Mouse (Mus musculus): ENCODE data around the gene Nrxn1. TPM values are rescaled to one million over a fixed set of nuclear protein-coding genes. Genes with fewer than 3 reads are reported as not detected.

The Nrxn1 gene
- polyA plus RNA-seq, 1 experiment from 2014 or later: 5.9 TPM

DNA sequence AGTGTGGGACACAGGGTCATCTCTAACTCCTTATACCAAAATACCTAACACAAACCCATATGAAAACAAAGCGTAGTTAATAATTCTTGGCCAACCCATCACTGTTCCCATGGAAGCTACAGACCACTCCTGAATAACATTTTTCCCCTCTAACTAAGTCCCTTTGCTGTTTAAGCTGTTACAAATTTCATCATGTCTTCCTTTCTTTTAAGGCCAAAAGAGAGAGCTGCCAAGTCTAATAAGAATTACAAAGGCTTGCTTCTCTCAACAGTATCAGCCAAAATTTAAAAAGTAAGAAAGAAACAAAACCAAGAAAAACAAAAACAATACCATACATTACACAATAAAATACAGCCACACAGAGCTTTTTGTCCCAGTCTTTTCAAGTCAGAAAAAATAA, 6.5 kb downstream of the Nrxn1 start:
- no peak for ATAC-seq (ENCODE audit: insufficient read depth, low FRiP score)
- WGBS: 88% methylated on average over 1 of the region's 1 CpGs
- no peak overlapping the region for H3K4me3 ChIP-seq (replicated peaks; ENCODE audit: low read length)

DNA sequence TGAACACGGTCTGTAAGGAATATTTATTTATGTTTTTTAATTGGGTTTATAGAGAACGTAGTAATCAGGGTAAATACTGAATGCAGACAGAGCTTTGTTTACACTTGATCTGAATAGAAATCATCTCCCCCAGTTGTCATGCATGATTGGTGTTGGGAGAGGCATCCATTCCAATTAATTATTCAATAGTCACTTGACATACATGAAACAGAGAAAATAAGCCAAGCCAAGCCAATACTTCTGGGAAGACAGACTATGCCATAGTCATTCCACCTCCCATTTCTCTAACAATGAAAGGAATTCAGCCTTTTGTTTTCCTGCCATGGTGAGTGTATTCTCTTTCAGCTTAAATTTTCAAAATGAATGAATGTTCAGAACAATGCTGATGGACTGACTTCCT, 7.5 kb downstream of the Nrxn1 start:
- Histone ChIP-seq H3K4me2 (ENCODE audit: low read depth, low read length) (no peak overlapping the region), H3K27ac (ENCODE audit: low read length) (no peak overlapping the region), H3K4me1 (ENCODE audit: control insufficient read depth, insufficient read depth, low read length) (no peaks in the 10 kb centered on the region), H3K36me3 (ENCODE audit: control insufficient read depth, insufficient read depth, low read length) (no peaks in the 10 kb centered on the region), H3K9ac (ENCODE audit: low read length) (no peak overlapping the region), H3K9me3 (replicated peaks; ENCODE audit: control insufficient read depth, low read length) (peaks cover 4% of the 10 kb centered on the region; the same call in 1 of the 2 replicates), H3K4me3 (replicated peaks; ENCODE audit: low read length) (no peak overlapping the region), H3K27me3 (ENCODE audit: control insufficient read depth, insufficient read depth, low read length) (no peaks in the 10 kb centered on the region)
- 66% methylated on average over 2 of the region's 2 CpGs for WGBS
- no peak for ATAC-seq (ENCODE audit: insufficient read depth, low FRiP score)

More for the DNA sequence above, 6.5 kb downstream of the Nrxn1 start:
- H3K4me2 ChIP-seq (ENCODE audit: low read depth, low read length): no peak overlapping the region
- no peak overlapping the region for H3K9ac ChIP-seq (ENCODE audit: low read length)
- H3K36me3 ChIP-seq (ENCODE audit: control insufficient read depth, insufficient read depth, low read length): no peaks in the 10 kb centered on the region
- H3K9me3 ChIP-seq (replicated peaks; ENCODE audit: control insufficient read depth, low read length): peaks cover 4% of the 10 kb centered on the region; the same call in 1 of the 2 replicates
- H3K27me3 ChIP-seq (ENCODE audit: control insufficient read depth, insufficient read depth, low read length): no peaks in the 10 kb centered on the region
- H3K4me1 ChIP-seq (ENCODE audit: control insufficient read depth, insufficient read depth, low read length): no peaks in the 10 kb centered on the region
- H3K27ac ChIP-seq (ENCODE audit: low read length): no peak overlapping the region

DNA sequence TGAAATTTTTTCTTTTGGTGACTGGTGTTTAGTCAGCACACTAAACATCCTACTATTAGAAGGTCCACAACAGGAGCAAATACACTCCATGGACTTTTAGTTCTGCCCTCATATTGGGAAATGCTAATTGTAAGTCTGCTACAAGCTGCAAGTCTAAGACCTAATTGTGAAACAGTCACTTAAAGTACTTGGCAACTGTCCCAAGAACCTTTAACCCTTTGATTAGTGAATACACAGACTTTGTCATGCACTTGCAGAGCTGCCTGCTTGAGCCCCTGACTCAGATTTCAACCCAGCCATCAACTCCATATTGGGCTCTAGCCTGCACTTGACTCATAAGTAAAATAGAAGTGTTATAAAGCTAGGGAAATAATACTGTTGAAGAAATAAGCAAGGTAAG, 13.8 kb downstream of the Nrxn1 start:
- no peak for ATAC-seq (ENCODE audit: insufficient read depth, low FRiP score)
- Histone ChIP-seq H3K4me2 (ENCODE audit: low read depth, low read length) (no peak overlapping the region), H3K27me3 (ENCODE audit: control insufficient read depth, insufficient read depth, low read length) (no peaks in the 10 kb centered on the region), H3K9me3 (replicated peaks; ENCODE audit: control insufficient read depth, low read length) (no peaks in the 10 kb centered on the region), H3K4me1 (ENCODE audit: control insufficient read depth, insufficient read depth, low read length) (no peaks in the 10 kb centered on the region), H3K9ac (ENCODE audit: low read length) (no peak overlapping the region), H3K27ac (ENCODE audit: low read length) (no peak overlapping the region), H3K4me3 (replicated peaks; ENCODE audit: low read length) (no peak overlapping the region), H3K36me3 (ENCODE audit: control insufficient read depth, insufficient read depth, low read length) (no peaks in the 10 kb centered on the region)

DNA sequence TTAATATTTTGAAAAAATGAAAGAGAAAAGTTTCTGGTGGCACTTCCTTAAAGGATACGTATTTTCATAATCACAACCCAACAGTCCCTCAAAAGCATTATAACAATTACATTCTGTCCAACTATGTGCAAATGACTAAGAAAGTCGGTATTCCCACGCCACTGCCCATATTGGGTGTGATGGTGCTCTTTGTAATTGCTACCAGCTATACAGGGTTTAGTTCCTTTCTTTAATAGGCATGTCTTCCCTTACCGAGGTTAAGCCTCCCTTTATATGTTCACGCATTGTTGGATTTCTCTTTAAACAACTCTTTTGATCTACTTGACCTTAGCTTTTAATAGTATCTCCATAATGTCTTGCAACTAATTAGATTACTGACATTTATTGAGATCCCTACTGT, 18.1 kb downstream of the Nrxn1 start:
- Histone ChIP-seq H3K9ac (ENCODE audit: low read length) (no peak overlapping the region), H3K9me3 (replicated peaks; ENCODE audit: control insufficient read depth, low read length) (no peaks in the 10 kb centered on the region), H3K36me3 (ENCODE audit: control insufficient read depth, insufficient read depth, low read length) (no peaks in the 10 kb centered on the region), H3K4me2 (ENCODE audit: low read depth, low read length) (no peak overlapping the region), H3K4me3 (replicated peaks; ENCODE audit: low read length) (no peak overlapping the region), H3K27me3 (ENCODE audit: control insufficient read depth, insufficient read depth, low read length) (no peaks in the 10 kb centered on the region), H3K27ac (ENCODE audit: low read length) (no peak overlapping the region), H3K4me1 (ENCODE audit: control insufficient read depth, insufficient read depth, low read length) (no peaks in the 10 kb centered on the region)
- no peak for ATAC-seq (ENCODE audit: insufficient read depth, low FRiP score)
- 75% methylated on average over 5 of the region's 5 CpGs for WGBS

DNA sequence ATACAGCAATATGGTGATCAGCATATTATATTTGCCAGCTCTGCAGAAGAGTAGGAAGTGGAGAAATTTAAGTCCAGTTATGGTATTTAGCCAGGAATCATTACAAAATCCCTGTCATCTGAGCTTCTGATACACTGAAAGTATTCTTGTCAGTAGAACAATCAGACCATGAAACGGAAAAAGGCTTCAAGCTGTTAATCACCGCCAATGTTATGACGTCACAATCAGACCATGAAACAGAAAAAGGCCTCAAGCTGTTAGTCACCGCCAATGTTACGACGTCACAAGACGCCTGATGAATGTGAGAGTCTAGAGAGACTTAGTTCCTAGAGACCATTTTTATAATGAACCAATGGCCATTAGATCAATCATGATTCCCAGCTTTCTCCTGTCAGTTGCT, 59.4 kb downstream of the Nrxn1 start:
- H3K4me3 ChIP-seq (replicated peaks; ENCODE audit: low read length): no peak overlapping the region
- no peak for ATAC-seq (ENCODE audit: insufficient read depth, low FRiP score)
- no peak overlapping the region for H3K4me2 ChIP-seq (ENCODE audit: low read depth, low read length)
- H3K36me3 ChIP-seq (ENCODE audit: control insufficient read depth, insufficient read depth, low read length): no peaks in the 10 kb centered on the region
- H3K9ac ChIP-seq (ENCODE audit: low read length): no peak overlapping the region
- H3K9me3 ChIP-seq (replicated peaks; ENCODE audit: control insufficient read depth, low read length): no peaks in the 10 kb centered on the region
- no peaks in the 10 kb centered on the region for H3K4me1 ChIP-seq (ENCODE audit: control insufficient read depth, insufficient read depth, low read length)
- H3K27ac ChIP-seq (ENCODE audit: low read length): no peak overlapping the region
- WGBS: 71% methylated on average over 7 of the region's 7 CpGs
- no peaks in the 10 kb centered on the region for H3K27me3 ChIP-seq (ENCODE audit: control insufficient read depth, insufficient read depth, low read length)

DNA sequence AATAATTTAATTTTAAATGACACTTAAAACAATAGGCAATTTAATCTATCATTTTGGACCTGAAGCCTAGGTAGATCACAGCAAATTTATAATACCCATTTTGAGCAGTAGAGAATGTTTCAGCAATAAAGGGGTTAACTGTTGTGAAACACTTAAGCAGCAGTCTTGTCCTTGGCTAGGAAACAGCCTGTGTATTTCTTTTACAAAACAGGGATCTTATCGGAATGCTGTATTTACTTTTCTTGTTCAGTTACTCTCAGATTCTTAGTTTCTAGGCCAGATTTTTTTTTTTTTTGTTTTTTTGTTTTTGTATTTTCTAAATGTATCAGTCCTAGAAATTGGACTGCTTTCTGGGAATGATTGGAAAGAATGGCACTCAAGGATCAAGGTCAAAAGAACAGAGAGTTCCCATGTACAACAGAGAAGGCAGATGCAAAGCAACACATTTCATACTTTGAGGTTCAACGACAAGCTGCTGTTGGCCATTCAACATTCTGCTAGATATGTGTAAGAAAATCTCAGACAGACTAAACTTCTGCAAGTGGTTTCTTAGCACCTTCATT, 67.7 kb downstream of the Nrxn1 start:
- H3K27me3 ChIP-seq (ENCODE audit: control insufficient read depth, insufficient read depth, low read length): no peaks in the 10 kb centered on the region
- no peak overlapping the region for H3K4me2 ChIP-seq (ENCODE audit: low read depth, low read length)
- no peaks in the 10 kb centered on the region for H3K4me1 ChIP-seq (ENCODE audit: control insufficient read depth, insufficient read depth, low read length)
- ATAC-seq (ENCODE audit: insufficient read depth, low FRiP score): no peak
- WGBS: 34% methylated on average over 2 of the region's 2 CpGs
- H3K9ac ChIP-seq (ENCODE audit: low read length): no peak overlapping the region
- peak overlapping the region; percentile 15; the same call in 1 of the 2 replicates for H3K27ac ChIP-seq (ENCODE audit: low read length)
- no peak overlapping the region for H3K4me3 ChIP-seq (replicated peaks; ENCODE audit: low read length)
- no peaks in the 10 kb centered on the region for H3K9me3 ChIP-seq (replicated peaks; ENCODE audit: control insufficient read depth, low read length)
- H3K36me3 ChIP-seq (ENCODE audit: control insufficient read depth, insufficient read depth, low read length): no peaks in the 10 kb centered on the region

DNA sequence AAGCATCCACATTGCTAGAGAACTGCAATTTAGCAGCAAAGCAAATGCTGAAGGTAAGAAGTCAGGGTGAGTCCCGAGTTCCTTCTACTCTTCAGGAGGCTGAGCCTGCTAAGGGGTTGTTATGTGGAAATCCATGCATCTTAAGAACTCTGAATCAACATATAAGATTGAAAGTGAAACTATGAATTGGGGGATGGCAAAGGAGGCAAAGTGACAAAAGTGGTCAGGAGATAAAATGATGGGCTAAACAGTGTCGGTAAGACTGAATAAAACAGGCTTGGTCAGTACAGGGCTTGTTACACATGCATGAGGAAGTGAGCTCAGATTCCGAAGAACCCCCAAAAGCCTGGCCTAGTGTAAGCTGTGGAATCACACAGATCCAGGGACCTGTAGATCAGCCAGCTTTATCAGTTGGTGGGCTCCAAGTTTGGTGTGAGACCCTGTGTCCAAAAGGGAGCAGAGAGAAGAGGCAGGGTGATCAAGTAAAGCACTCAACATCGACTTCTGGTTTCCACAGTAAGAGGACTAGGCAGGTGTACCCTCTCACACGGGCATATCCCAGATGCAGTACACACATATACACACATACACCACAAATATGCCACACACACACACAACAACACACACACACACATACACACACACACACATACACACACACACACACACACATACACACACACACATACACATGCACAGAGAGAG, 85.3 kb downstream of the Nrxn1 start:
- ATAC-seq (ENCODE audit: insufficient read depth, low FRiP score): no peak
- Histone ChIP-seq H3K27me3 (ENCODE audit: control insufficient read depth, insufficient read depth, low read length) (no peaks in the 10 kb centered on the region), H3K27ac (ENCODE audit: low read length) (no peak overlapping the region), H3K4me2 (ENCODE audit: low read depth, low read length) (no peak overlapping the region), H3K9ac (ENCODE audit: low read length) (no peak overlapping the region), H3K4me1 (ENCODE audit: control insufficient read depth, insufficient read depth, low read length) (no peaks in the 10 kb centered on the region), H3K4me3 (replicated peaks; ENCODE audit: low read length) (no peak overlapping the region), H3K9me3 (replicated peaks; ENCODE audit: control insufficient read depth, low read length) (no peaks in the 10 kb centered on the region), H3K36me3 (ENCODE audit: control insufficient read depth, insufficient read depth, low read length) (no peaks in the 10 kb centered on the region)
- WGBS: 71% methylated on average over 5 of the region's 5 CpGs

DNA sequence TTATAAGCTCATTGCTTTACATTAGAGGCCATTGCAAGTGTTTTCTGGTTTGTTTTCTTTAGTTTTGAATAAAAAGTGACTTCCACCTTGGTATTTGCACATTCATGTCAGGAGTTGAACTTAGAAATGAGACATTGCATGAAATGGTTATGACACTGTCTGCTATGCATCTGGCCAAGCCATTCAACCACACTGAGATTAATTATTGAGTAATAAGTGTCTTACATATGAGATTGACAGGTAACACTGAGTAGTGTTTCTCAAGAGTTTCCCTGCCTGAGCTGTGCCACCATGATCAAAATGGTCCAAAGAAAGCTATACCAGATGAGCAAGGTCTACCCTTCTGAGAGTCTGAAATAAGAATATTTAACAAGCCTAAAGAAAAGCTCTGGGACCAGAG, 92.5 kb downstream of the Nrxn1 start:
- ATAC-seq (ENCODE audit: insufficient read depth, low FRiP score): no peak
- Histone ChIP-seq H3K4me3 (replicated peaks; ENCODE audit: low read length) (no peak overlapping the region), H3K27me3 (ENCODE audit: control insufficient read depth, insufficient read depth, low read length) (no peaks in the 10 kb centered on the region), H3K36me3 (ENCODE audit: control insufficient read depth, insufficient read depth, low read length) (no peaks in the 10 kb centered on the region), H3K4me2 (ENCODE audit: low read depth, low read length) (no peak overlapping the region), H3K27ac (ENCODE audit: low read length) (no peak overlapping the region), H3K4me1 (ENCODE audit: control insufficient read depth, insufficient read depth, low read length) (no peaks in the 10 kb centered on the region), H3K9ac (ENCODE audit: low read length) (no peak overlapping the region), H3K9me3 (replicated peaks; ENCODE audit: control insufficient read depth, low read length) (no peaks in the 10 kb centered on the region)

DNA sequence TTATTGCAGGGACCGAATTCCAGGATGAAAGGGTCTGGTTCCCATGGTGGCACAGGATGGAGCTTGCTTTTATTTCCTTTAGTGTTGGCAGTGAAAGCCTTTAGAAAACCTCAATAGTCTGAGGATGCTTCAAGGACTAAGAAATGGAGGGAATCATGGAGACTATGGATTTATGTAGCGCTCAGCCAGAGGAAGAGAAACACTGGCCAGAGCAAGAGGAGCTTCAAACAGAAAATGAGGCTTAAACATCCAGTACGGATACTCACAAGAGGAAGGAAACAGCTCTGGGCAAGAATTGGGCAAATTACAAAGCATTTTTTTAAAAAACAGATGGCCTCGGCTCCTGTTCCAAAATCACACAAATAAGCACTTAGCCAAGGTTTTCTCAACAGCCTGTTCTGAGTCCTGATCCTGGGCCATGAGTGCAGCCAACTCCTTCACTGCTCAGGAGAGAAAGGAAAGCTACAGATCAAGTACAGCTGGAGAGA, 93.2 kb downstream of the Nrxn1 start:
- no peak for ATAC-seq (ENCODE audit: insufficient read depth, low FRiP score)
- Histone ChIP-seq H3K4me1 (ENCODE audit: control insufficient read depth, insufficient read depth, low read length) (no peaks in the 10 kb centered on the region), H3K27me3 (ENCODE audit: control insufficient read depth, insufficient read depth, low read length) (no peaks in the 10 kb centered on the region), H3K4me2 (ENCODE audit: low read depth, low read length) (no peak overlapping the region), H3K9ac (ENCODE audit: low read length) (no peak overlapping the region), H3K27ac (ENCODE audit: low read length) (no peak overlapping the region), H3K4me3 (replicated peaks; ENCODE audit: low read length) (no peak overlapping the region), H3K9me3 (replicated peaks; ENCODE audit: control insufficient read depth, low read length) (no peaks in the 10 kb centered on the region), H3K36me3 (ENCODE audit: control insufficient read depth, insufficient read depth, low read length) (no peaks in the 10 kb centered on the region)
- 66% methylated on average over 4 of the region's 4 CpGs for WGBS
